Mouse (Mus musculus) midbrain, postnatal 0 days (tissue): ENCODE data around the gene Pparg. TPM values are rescaled to one million over a fixed set of nuclear protein-coding genes. Genes with fewer than 3 reads are reported as not detected.

ENCODE experiments used
- ATAC-seq: fragments of 200-750 bp; cut with Nextera tagmentation; 2 replicates; pipeline ENCODE4 v1.8.0; 2017; ENCODE audit warnings: moderate number of reproducible peaks, mild to moderate bottlenecking, moderate TSS enrichment, moderate library complexity; ENCODE audit not compliant: low FRiP score
- DNase-seq: peaks from one replicate; pipeline ENCODE4 v3.0.0-alpha.2; 2015; ENCODE audit warnings: low spot score
- H3K27ac ChIP-seq: fragments of 300-500 bp; sonication (generic); 2 replicates; pipeline ENCODE4 v1.5.1; 2014; ENCODE audit warnings: low read depth, mild to moderate bottlenecking, low read length, mixed read lengths
- H3K27me3 ChIP-seq: fragments of 300-500 bp; sonication (generic); 2 replicates; pipeline ENCODE4 v1.6.1; 2014; ENCODE audit warnings: low read length, control low read depth, mixed read lengths; ENCODE audit not compliant: insufficient read depth
- H3K36me3 ChIP-seq: fragments of 300-500 bp; sonication (generic); 2 replicates; pipeline ENCODE4 v1.6.1; 2014; ENCODE audit warnings: low read length, control low read depth, mixed read lengths; ENCODE audit not compliant: insufficient read depth
- H3K4me1 ChIP-seq: fragments of 300-500 bp; sonication (generic); 2 replicates; pipeline ENCODE4 v1.6.1; 2014; ENCODE audit warnings: mild to moderate bottlenecking, control low read depth, antibody characterized with exemption, low read length, mixed read lengths; ENCODE audit not compliant: insufficient read depth
- H3K4me2 ChIP-seq: fragments of 300-500 bp; sonication (generic); 2 replicates; pipeline ENCODE4 v1.6.1; 2014; ENCODE audit warnings: low read depth, mild to moderate bottlenecking, low read length, mixed read lengths; ENCODE audit not compliant: poor library complexity, severe bottlenecking
- H3K4me3 ChIP-seq: fragments of 300-500 bp; sonication (generic); 2 replicates; pipeline ENCODE4 v1.5.1; 2014; ENCODE audit warnings: low read depth, mild to moderate bottlenecking, low read length, moderate library complexity
- H3K9ac ChIP-seq: fragments of 300-500 bp; sonication (generic); replicated peaks from 2 replicates; pipeline ENCODE4 v1.6.1; 2014; ENCODE audit warnings: mild to moderate bottlenecking, low read length, moderate library complexity, mixed read lengths; ENCODE audit not compliant: poor library complexity, severe bottlenecking
- H3K9me3 ChIP-seq: fragments of 300-500 bp; sonication (generic); 2 replicates; pipeline ENCODE4 v1.6.1; 2016; ENCODE audit warnings: low read length, control low read depth
- CTCF ChIP-seq: IDR thresholded peaks from 2 replicates; pipeline ENCODE4 v1.5.1; 2016; ENCODE audit warnings: antibody characterized with exemption, mild to moderate bottlenecking
- WGBS: fragments of 180-500 bp; shearing (Covaris S2); extraction: QIAGEN DNeasy Blood & Tissue Kit; methylation state at CpG from one replicate; pipeline ENCODE4 v1.1.7; 2014; 5-methylcytosine and 5-hydroxymethylcytosine counted together
- polyA plus RNA-seq: library from polyadenylated mRNA; unstranded; fragments of >200 nt; fragmentation: Nextera tagmentation; extraction: Ambion mirVana; gene quantifications from 2 replicates; pipeline ENCODE4 v1.2.1, GENCODE M21; 2015
- total RNA-seq: library from RNA; depleted of rRNA; stranded (reverse); fragments of >200 nt; gene quantifications from 2 replicates; pipeline ENCODE4 v1.2.3, GENCODE M21; 2014; rRNA removed

Gene Pparg
- total RNA-seq (2.0 TPM in 1 of 2 replicates, not detected in the other), polyA plus RNA-seq (0.25 and 0.33 TPM in 2 replicates)

- DNase-seq: peak; percentile 18
- Histone ChIP-seq H3K9ac (peak within 1 kb of the TSS; percentile 59), H3K4me3 (peak within 1 kb of the TSS; percentile 62), H3K36me3 (no peaks in the 10 kb centered on the region), H3K4me2 (peak within 1 kb of the TSS; percentile 99), H3K27ac (no peak within 1 kb of the TSS), H3K27me3 (peaks cover 7% of the 10 kb centered on the region; the same call in 1 of the 2 replicates), H3K4me1 (no peaks in the 10 kb centered on the region), H3K9me3 (no peaks in the 10 kb centered on the region)
- under 1% methylated on average over 72 of the region's 76 CpGs for WGBS
- ATAC-seq: peak; percentile 38; the same call in 1 of the 2 replicates
- peak; percentile 36 for TF ChIP-seq CTCF
Observed at GRCm38 (mm10) chr6:115360776-115361605, at the start of gene Pparg. Gene Pparg (plus strand): TSS chr6:115360951.

GRCm38 (mm10) chr6:115312780-115313179 lies 48.0 kb upstream of the Pparg start:
- no peak for TF ChIP-seq CTCF

GRCm38 (mm10) chr6:115313235-115313738 lies 47.5 kb upstream of the Pparg start:
- Histone ChIP-seq H3K9ac (no peak overlapping the region), H3K4me3 (no peak overlapping the region), H3K9me3 (no peaks in the 10 kb centered on the region), H3K36me3 (no peaks in the 10 kb centered on the region), H3K27ac (0 out of 2 replicates have a peak overlapping the region, but pooled peaks have one; percentile 6), H3K4me1 (no peaks in the 10 kb centered on the region), H3K27me3 (no peaks in the 10 kb centered on the region), H3K4me2 (no peak overlapping the region)
- TF ChIP-seq CTCF: no peak
- ATAC-seq (no peak), DNase-seq (peak; percentile 42)
- WGBS: 66% methylated on average over 9 of the region's 9 CpGs

More at GRCm38 (mm10) chr6:115312780-115313179, 48.0 kb upstream of the Pparg start:
- no peak overlapping the region; the same call in 1 of the 2 replicates for H3K27ac ChIP-seq
- no peaks in the 10 kb centered on the region for H3K27me3 ChIP-seq
- 48% methylated on average over 12 of the region's 12 CpGs for WGBS
- H3K4me1 ChIP-seq: no peaks in the 10 kb centered on the region
- 0 out of 2 replicates have a peak overlapping the region, but pooled peaks have one; percentile 36 for H3K9ac ChIP-seq
- peak overlapping the region; percentile 16 for H3K4me2 ChIP-seq
- no peaks in the 10 kb centered on the region for H3K9me3 ChIP-seq
- DNase-seq (peak; percentile 77), ATAC-seq (no peak)
- no peaks in the 10 kb centered on the region for H3K36me3 ChIP-seq
- peak overlapping the region; percentile 15; the same call in 1 of the 2 replicates for H3K4me3 ChIP-seq

- 82% methylated on average over 7 of the region's 7 CpGs for WGBS
Observed at GRCm38 (mm10) chr6:115313910-115314309, 46.8 kb upstream of the Pparg start.

GRCm38 (mm10) chr6:115315770-115316169 lies 45.0 kb upstream of the Pparg start:
- Histone ChIP-seq H3K9me3 (no peaks in the 10 kb centered on the region), H3K9ac (no peak overlapping the region), H3K36me3 (no peaks in the 10 kb centered on the region), H3K4me1 (no peaks in the 10 kb centered on the region), H3K27ac (no peak overlapping the region), H3K4me2 (no peak overlapping the region), H3K27me3 (no peaks in the 10 kb centered on the region), H3K4me3 (no peak overlapping the region)
- ATAC-seq (no peak), DNase-seq (no peak)
- TF ChIP-seq CTCF: no peak
- 88% methylated on average over 4 of the region's 4 CpGs for WGBS

More at GRCm38 (mm10) chr6:115313910-115314309, 46.8 kb upstream of the Pparg start:
- no peak overlapping the region for H3K4me3 ChIP-seq
- no peak overlapping the region for H3K9ac ChIP-seq
- H3K27me3 ChIP-seq: no peaks in the 10 kb centered on the region
- no peaks in the 10 kb centered on the region for H3K36me3 ChIP-seq
- H3K27ac ChIP-seq: no peak overlapping the region
- no peaks in the 10 kb centered on the region for H3K4me1 ChIP-seq
- ATAC-seq: no peak
- H3K4me2 ChIP-seq: no peak overlapping the region
- no peaks in the 10 kb centered on the region for H3K9me3 ChIP-seq
- no peak for DNase-seq
- TF ChIP-seq CTCF: no peak

GRCm38 (mm10) chr6:115316811-115317221 lies 43.9 kb upstream of the Pparg start:
- Histone ChIP-seq H3K36me3 (no peaks in the 10 kb centered on the region), H3K9ac (no peak overlapping the region), H3K9me3 (no peaks in the 10 kb centered on the region), H3K4me2 (no peak overlapping the region), H3K4me1 (no peaks in the 10 kb centered on the region), H3K27ac (no peak overlapping the region), H3K27me3 (no peaks in the 10 kb centered on the region), H3K4me3 (no peak overlapping the region)
- WGBS: 68% methylated on average over 11 of the region's 11 CpGs
- DNase-seq (no peak), ATAC-seq (no peak)
- no peak for TF ChIP-seq CTCF
